ENCODE assay signal across 8 mouse cellular contexts in the genomic region with DNA sequence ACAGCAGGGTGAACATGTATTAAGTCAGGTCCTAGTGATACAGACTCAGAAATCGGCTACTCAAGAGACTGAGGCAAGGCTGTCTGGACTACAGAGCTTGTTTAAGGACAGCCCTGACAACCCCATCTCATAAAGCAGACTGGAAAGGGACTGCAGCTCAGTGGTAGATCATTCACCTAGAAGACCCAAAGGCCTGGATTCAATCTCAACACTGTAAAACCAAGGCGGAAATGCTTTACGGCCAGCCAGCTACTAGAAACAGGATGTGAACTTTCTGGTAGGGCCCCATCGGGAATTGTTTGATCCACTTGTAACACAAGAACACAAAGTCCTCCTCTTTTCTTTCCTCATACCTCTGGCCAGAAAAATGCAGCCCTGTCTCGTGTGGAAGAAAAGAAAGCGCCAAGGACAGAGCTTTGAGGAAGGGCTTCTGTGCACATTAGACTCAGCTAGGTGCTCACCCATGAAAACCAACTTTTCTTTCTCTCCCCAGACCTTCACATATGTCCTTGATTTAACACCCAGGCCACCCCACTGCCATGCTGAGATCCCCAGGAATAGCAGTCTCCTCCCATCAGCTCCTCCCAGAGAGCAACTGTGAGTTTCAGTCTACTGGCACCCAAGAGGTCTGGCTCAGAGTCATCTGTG.
DNase-seq lines count a peak whose midpoint lies in the region; ATAC-seq and TF ChIP-seq lines count a peak whose summit lies in the region.

No protein-coding gene starts in this region.

- H3K4me2 ChIP-seq in embryonic facial prominence, embryonic 15.5 days (replicated peaks), result no peak overlapping the region; the same call in 1 of the 2 replicates
- H3K4me2 ChIP-seq in hindbrain, embryonic 16.5 days (ENCODE audit: low read length), result no peak overlapping the region
- H3K4me2 ChIP-seq in liver, embryonic 13.5 days, result no peak overlapping the region

- ATAC-seq in embryonic facial prominence, embryonic 15.5 days (ENCODE audit: insufficient number of reproducible peaks, low FRiP score, low TSS enrichment, low read depth), result no peak
- ATAC-seq in hindbrain, embryonic 16.5 days, result no peak
- no peak for ATAC-seq in liver, embryonic 13.5 days (ENCODE audit: low read depth)

- 27% methylated on average over 6 of the region's 6 CpGs for WGBS in embryonic facial prominence, embryonic 15.5 days
- WGBS in hindbrain, embryonic 16.5 days, result 53% methylated on average over 6 of the region's 6 CpGs
- 60% methylated on average over 6 of the region's 6 CpGs for WGBS in liver, embryonic 13.5 days (ENCODE audit: insufficient replicate concordance)
- WGBS in olfactory bulb, adult 2 months, result 76% methylated on average over 6 of the region's 6 CpGs

- DNase-seq in gastrocnemius, adult 2 months, result peak; percentile 58
- no peak for DNase-seq in gastrocnemius, postnatal 4 days (ENCODE audit: low spot score in 2 of 2)
- no peak for DNase-seq in liver, embryonic 13.5 days
- no peak for DNase-seq in retina, embryonic 14.5 days (ENCODE audit: low spot score)
- no peak for DNase-seq in left cerebral cortex, postnatal 10 days (ENCODE audit: extremely low spot score in 1 of 2, low spot score in 2 of 2)

- H3K4me3 ChIP-seq in gastrocnemius, adult 2 months, result no peak overlapping the region
- H3K4me3 ChIP-seq in embryonic facial prominence, embryonic 15.5 days (replicated peaks), result no peak overlapping the region
- H3K4me3 ChIP-seq in hindbrain, embryonic 16.5 days (ENCODE audit: low read length), result no peak overlapping the region
- no peak overlapping the region for H3K4me3 ChIP-seq in liver, embryonic 13.5 days (replicated peaks)
- H3K4me3 ChIP-seq in olfactory bulb, adult 2 months (ENCODE audit: insufficient read depth, low read depth, low read length), result no peak overlapping the region

- intact Hi-C loops in gastrocnemius, adult 2 months (cut with DNase I), result loop anchor here (5.0 kb wide), 2 partner anchors 66 to 246 kb away; no protein-coding TSS in a partner anchor
- intact Hi-C loops in left cerebral cortex, postnatal 10 days (cut with DNase I), result loop anchor here (10.0 kb wide), 2 partner anchors 159 to 269 kb away; a partner anchor contains a TSS

- no peaks in the 10 kb centered on the region for H3K9me3 ChIP-seq in embryonic facial prominence, embryonic 15.5 days (replicated peaks)
- no peaks in the 10 kb centered on the region for H3K9me3 ChIP-seq in hindbrain, embryonic 16.5 days (ENCODE audit: control insufficient read depth, low read length)
- no peaks in the 10 kb centered on the region for H3K9me3 ChIP-seq in liver, embryonic 13.5 days (replicated peaks)

- H3K9ac ChIP-seq in embryonic facial prominence, embryonic 15.5 days, result no peak overlapping the region
- no peak overlapping the region for H3K9ac ChIP-seq in hindbrain, embryonic 16.5 days (ENCODE audit: low read depth, low read length)
- H3K9ac ChIP-seq in liver, embryonic 13.5 days, result peak overlapping the region; percentile 35

- no peaks in the 10 kb centered on the region for H3K27me3 ChIP-seq in embryonic facial prominence, embryonic 15.5 days
- no peaks in the 10 kb centered on the region for H3K27me3 ChIP-seq in hindbrain, embryonic 16.5 days (replicated peaks; ENCODE audit: control insufficient read depth, insufficient read depth, low read length)
- no peaks in the 10 kb centered on the region for H3K27me3 ChIP-seq in liver, embryonic 13.5 days

- H3K4me1 ChIP-seq in embryonic facial prominence, embryonic 15.5 days, result peaks cover 85% of the 10 kb centered on the region
- peaks cover 66% of the 10 kb centered on the region for H3K4me1 ChIP-seq in hindbrain, embryonic 16.5 days (ENCODE audit: control insufficient read depth, insufficient read depth, low read depth, low read length)
- peaks cover 94% of the 10 kb centered on the region for H3K4me1 ChIP-seq in liver, embryonic 13.5 days (replicated peaks)
- H3K4me1 ChIP-seq in olfactory bulb, adult 2 months (ENCODE audit: control insufficient read depth, insufficient read depth, low read length), result peaks cover 35% of the 10 kb centered on the region

- no peak for TF ChIP-seq POLR2A in olfactory bulb, adult 2 months (IDR thresholded peaks at IDR 0.05; ENCODE audit: insufficient read depth, low read depth, low read length)

- no peak for TF ChIP-seq CTCF in gastrocnemius, adult 2 months (IDR thresholded peaks at IDR 0.05)
- TF ChIP-seq CTCF in olfactory bulb, adult 2 months (IDR thresholded peaks at IDR 0.05; ENCODE audit: insufficient read depth, low read depth, low read length), result no peak

- no peaks in the 10 kb centered on the region for H3K36me3 ChIP-seq in embryonic facial prominence, embryonic 15.5 days
- no peaks in the 10 kb centered on the region for H3K36me3 ChIP-seq in hindbrain, embryonic 16.5 days (ENCODE audit: control insufficient read depth, insufficient read depth, low read length)
- no peaks in the 10 kb centered on the region for H3K36me3 ChIP-seq in liver, embryonic 13.5 days

- peak overlapping the region; percentile 86 for H3K27ac ChIP-seq in gastrocnemius, adult 2 months
- H3K27ac ChIP-seq in embryonic facial prominence, embryonic 15.5 days (replicated peaks), result peak overlapping the region; percentile 58
- H3K27ac ChIP-seq in hindbrain, embryonic 16.5 days (ENCODE audit: low read depth, low read length), result peak overlapping the region; percentile 14
- peak overlapping the region; percentile 56 for H3K27ac ChIP-seq in liver, embryonic 13.5 days
- peak overlapping the region; percentile 24; the same call in 1 of the 2 replicates for H3K27ac ChIP-seq in olfactory bulb, adult 2 months (ENCODE audit: insufficient read depth, low read depth, low read length)

Comparison
In these comparisons a context has a peak if more than half of its experiments do, and no peak if none do; other contexts are left out.
1. H3K27ac ChIP-seq: peak in every context shown above with its lines; median percentile 86 in gastrocnemius, adult 2 months; 58 in embryonic facial prominence, embryonic 15.5 days; 56 in liver, embryonic 13.5 days; 24 in olfactory bulb, adult 2 months; 14 in hindbrain, embryonic 16.5 days.